Mouse (Mus musculus) forebrain, embryonic 11.5 days (tissue): ENCODE measurements around the gene Ctsl. TPM values are rescaled to one million over a fixed set of nuclear protein-coding genes. Genes with fewer than 3 reads are reported as not detected.

Experiments used
- ATAC-seq: fragments of 200-750 bp; cut with Nextera tagmentation; replicated peaks from 2 replicates; pipeline ENCODE4 v1.8.0; 2017; ENCODE audit warnings: moderate TSS enrichment; ENCODE audit not compliant: low FRiP score
- DNase-seq: peaks from one replicate; pipeline ENCODE4 v3.0.0-alpha.2; 2017; ENCODE audit warnings: low spot score
- H3K27ac ChIP-seq: fragments of 300-500 bp; sonication (generic); 2 replicates; pipeline ENCODE4 v1.5.1; 2014; ENCODE audit warnings: low read depth, low read length
- H3K27me3 ChIP-seq: fragments of 300-500 bp; sonication (generic); 2 replicates; pipeline ENCODE4 v1.6.1; 2014; ENCODE audit warnings: mild to moderate bottlenecking, low read length, mixed read lengths; ENCODE audit not compliant: control insufficient read depth, insufficient read depth
- H3K36me3 ChIP-seq: fragments of 300-500 bp; sonication (generic); 2 replicates; pipeline ENCODE4 v1.6.1; 2014; ENCODE audit warnings: mild to moderate bottlenecking, low read length, moderate library complexity, mixed read lengths; ENCODE audit not compliant: control insufficient read depth, insufficient read depth
- H3K4me1 ChIP-seq: fragments of 300-500 bp; sonication (generic); replicated peaks from 2 replicates; pipeline ENCODE4 v1.6.1; 2014; ENCODE audit warnings: low read length, mixed read lengths; ENCODE audit not compliant: control insufficient read depth, insufficient read depth
- H3K4me2 ChIP-seq: fragments of 300-500 bp; sonication (generic); 2 replicates; pipeline ENCODE4 v1.6.1; 2014; ENCODE audit warnings: low read depth, mild to moderate bottlenecking, low read length, moderate library complexity, mixed read lengths; ENCODE audit not compliant: severe bottlenecking
- H3K4me3 ChIP-seq: fragments of 300-500 bp; sonication (generic); 2 replicates; pipeline ENCODE4 v1.5.1; 2014; ENCODE audit warnings: low read depth, low read length
- H3K9ac ChIP-seq: fragments of 300-500 bp; sonication (generic); 2 replicates; pipeline ENCODE4 v1.6.1; 2014; ENCODE audit warnings: low read length
- H3K9me3 ChIP-seq: fragments of 300-500 bp; sonication (generic); 2 replicates; pipeline ENCODE4 v1.6.1; 2016; ENCODE audit warnings: low read length, mixed read lengths; ENCODE audit not compliant: control insufficient read depth
- WGBS: fragments of 180-500 bp; shearing (Covaris S2); extraction: QIAGEN DNeasy Blood & Tissue Kit; methylation state at CpG from one replicate; pipeline ENCODE4 v1.1.7; 2014; 5-methylcytosine and 5-hydroxymethylcytosine counted together
- polyA plus RNA-seq: library from polyadenylated mRNA; unstranded; fragments of >200 nt; fragmentation: Nextera tagmentation; extraction: Ambion mirVana; gene quantifications from 2 replicates; pipeline ENCODE4 v1.2.1, GENCODE M21; 2014

Ctsl gene
- polyA plus RNA-seq, 1 experiment from 2014 or later: 122 TPM

GRCm38 (mm10) chr13:64403519-64403918, 32.8 kb upstream of the Ctsl start:
- H3K4me1 ChIP-seq: no peaks in the 10 kb centered on the region
- no peaks in the 10 kb centered on the region for H3K9me3 ChIP-seq
- ATAC-seq (no peak), DNase-seq (no peak)
- no peak overlapping the region for H3K27ac ChIP-seq
- H3K36me3 ChIP-seq: no peaks in the 10 kb centered on the region
- no peaks in the 10 kb centered on the region for H3K27me3 ChIP-seq
- H3K4me3 ChIP-seq: no peak overlapping the region
- WGBS: 71% methylated on average over 3 of the region's 3 CpGs
- no peak overlapping the region for H3K4me2 ChIP-seq
- H3K9ac ChIP-seq: no peak overlapping the region

GRCm38 (mm10) chr13:64402951-64403460, 32.3 kb upstream of the Ctsl start:
- Histone ChIP-seq H3K4me2 (no peak overlapping the region), H3K9me3 (no peaks in the 10 kb centered on the region), H3K4me3 (no peak overlapping the region), H3K9ac (no peak overlapping the region), H3K4me1 (no peaks in the 10 kb centered on the region), H3K36me3 (no peaks in the 10 kb centered on the region), H3K27ac (no peak overlapping the region), H3K27me3 (no peaks in the 10 kb centered on the region)
- DNase-seq (no peak), ATAC-seq (no peak)
- 88% methylated on average over 8 of the region's 8 CpGs for WGBS

GRCm38 (mm10) chr13:64402504-64402949, 31.8 kb upstream of the Ctsl start:
- no peaks in the 10 kb centered on the region for H3K27me3 ChIP-seq
- ATAC-seq (no peak), DNase-seq (no peak)
- WGBS: 88% methylated on average over 10 of the region's 10 CpGs
- H3K4me2 ChIP-seq: no peak overlapping the region
- H3K9me3 ChIP-seq: no peaks in the 10 kb centered on the region
- no peak overlapping the region for H3K4me3 ChIP-seq
- H3K27ac ChIP-seq: no peak overlapping the region
- H3K9ac ChIP-seq: no peak overlapping the region
- no peaks in the 10 kb centered on the region for H3K36me3 ChIP-seq
- no peaks in the 10 kb centered on the region for H3K4me1 ChIP-seq

DNA sequence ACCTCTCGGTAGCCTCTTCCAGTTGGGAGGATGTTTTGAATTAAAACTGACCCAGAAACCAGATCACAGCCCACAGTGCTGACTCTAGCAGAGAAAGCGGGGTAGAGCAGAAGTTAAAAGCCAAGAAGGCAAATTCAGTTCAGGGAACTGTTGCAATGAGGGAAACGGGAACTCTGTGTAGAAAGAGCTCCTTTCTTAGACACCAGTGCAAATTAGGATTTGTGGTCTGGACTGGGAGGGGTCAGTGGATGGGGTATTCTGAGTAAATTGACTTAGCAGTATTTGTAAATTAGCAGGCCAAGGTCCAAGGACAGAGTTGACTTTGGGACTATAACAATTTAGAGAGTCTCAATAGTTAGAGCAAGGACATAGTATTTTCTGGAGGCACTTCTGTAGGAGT, 31.3 kb upstream of the Ctsl start:
- no peaks in the 10 kb centered on the region for H3K27me3 ChIP-seq
- no peak overlapping the region for H3K27ac ChIP-seq
- WGBS: 65% methylated on average over 3 of the region's 3 CpGs
- no peak overlapping the region for H3K9ac ChIP-seq
- H3K9me3 ChIP-seq: no peaks in the 10 kb centered on the region
- DNase-seq: no peak
- H3K4me1 ChIP-seq: no peaks in the 10 kb centered on the region
- no peak overlapping the region for H3K4me2 ChIP-seq
- H3K4me3 ChIP-seq: no peak overlapping the region
- no peaks in the 10 kb centered on the region for H3K36me3 ChIP-seq
- no peak for ATAC-seq

DNA sequence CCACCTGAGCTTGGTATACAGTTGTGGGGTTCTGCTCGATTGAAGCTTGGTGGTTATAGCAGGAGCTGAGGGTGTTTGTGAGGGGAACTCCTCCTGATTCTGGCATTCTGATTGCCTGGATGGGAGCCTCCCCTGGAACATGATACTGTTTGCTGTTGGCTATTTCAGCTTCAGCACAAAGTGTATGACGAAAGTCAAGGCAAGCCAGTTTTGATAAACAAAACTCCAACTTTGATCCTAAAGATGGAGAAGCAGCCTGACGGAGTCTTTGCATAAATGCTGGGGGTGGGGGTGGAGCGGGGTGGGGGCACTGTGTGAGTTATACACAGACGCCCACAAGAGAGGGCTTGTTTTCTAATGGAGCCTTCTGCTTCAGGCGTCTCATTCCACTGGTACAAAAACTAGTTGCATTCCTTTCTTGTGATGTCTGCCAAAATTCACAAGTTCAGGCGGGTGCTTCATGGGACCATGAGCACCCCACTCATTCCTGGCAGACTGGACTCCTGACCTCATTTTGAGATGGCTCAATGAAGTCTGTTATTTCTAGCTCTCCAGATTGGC, 30.2 kb upstream of the Ctsl start:
- WGBS: 67% methylated on average over 7 of the region's 7 CpGs
- H3K27ac ChIP-seq: no peak overlapping the region
- no peak for DNase-seq
- no peak for ATAC-seq
- H3K36me3 ChIP-seq: no peaks in the 10 kb centered on the region
- no peak overlapping the region for H3K4me3 ChIP-seq
- no peaks in the 10 kb centered on the region for H3K4me1 ChIP-seq
- H3K9ac ChIP-seq: no peak overlapping the region
- H3K27me3 ChIP-seq: no peaks in the 10 kb centered on the region
- H3K4me2 ChIP-seq: no peak overlapping the region
- no peaks in the 10 kb centered on the region for H3K9me3 ChIP-seq

DNA sequence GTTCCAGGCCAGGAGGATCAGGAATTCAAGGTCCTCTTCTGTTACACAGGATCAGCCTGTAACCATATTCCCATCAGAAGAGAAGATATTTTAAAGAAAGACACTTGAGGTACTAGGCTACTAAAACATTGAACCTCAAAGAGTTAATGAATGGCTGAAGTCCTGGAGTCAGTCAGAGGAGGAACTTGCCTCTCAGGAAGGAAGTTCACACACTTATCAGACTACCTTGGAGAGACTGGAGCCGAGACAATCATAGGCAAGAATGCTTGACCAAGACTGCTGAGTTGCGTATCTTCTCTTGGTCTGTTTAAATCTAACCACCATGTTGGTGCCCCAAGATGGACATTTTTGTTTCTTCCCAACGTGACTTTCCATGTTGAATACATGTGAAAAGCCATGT, 29.2 kb upstream of the Ctsl start:
- Histone ChIP-seq H3K9me3 (no peaks in the 10 kb centered on the region), H3K4me3 (no peak overlapping the region), H3K36me3 (no peaks in the 10 kb centered on the region), H3K27me3 (no peaks in the 10 kb centered on the region), H3K4me1 (no peaks in the 10 kb centered on the region), H3K9ac (no peak overlapping the region), H3K4me2 (no peak overlapping the region), H3K27ac (no peak overlapping the region)
- ATAC-seq (no peak), DNase-seq (no peak)
- 95% methylated on average over 3 of the region's 3 CpGs for WGBS

GRCm38 (mm10) chr13:64398065-64398464, 27.4 kb upstream of the Ctsl start:
- WGBS: 94% methylated on average over 1 of the region's 1 CpGs
- Histone ChIP-seq H3K4me3 (no peak overlapping the region), H3K36me3 (no peaks in the 10 kb centered on the region), H3K9ac (no peak overlapping the region), H3K4me2 (no peak overlapping the region), H3K27me3 (no peaks in the 10 kb centered on the region), H3K9me3 (no peaks in the 10 kb centered on the region), H3K4me1 (no peaks in the 10 kb centered on the region), H3K27ac (no peak overlapping the region)
- ATAC-seq (no peak), DNase-seq (no peak)

- Histone ChIP-seq H3K4me1 (no peaks in the 10 kb centered on the region), H3K36me3 (no peaks in the 10 kb centered on the region), H3K9ac (no peak overlapping the region), H3K27me3 (no peaks in the 10 kb centered on the region), H3K4me2 (no peak overlapping the region), H3K4me3 (no peak overlapping the region), H3K9me3 (no peaks in the 10 kb centered on the region), H3K27ac (no peak overlapping the region)
- 81% methylated on average over 8 of the region's 8 CpGs for WGBS
- ATAC-seq (no peak), DNase-seq (no peak)
These were observed 26.3 kb upstream of the Ctsl start for GRCm38 (mm10) chr13:64396979-64397378.

- 87% methylated on average over 4 of the region's 4 CpGs for WGBS
These were observed 17.7 kb upstream of the Ctsl start for GRCm38 (mm10) chr13:64388415-64388814.

More at GRCm38 (mm10) chr13:64388415-64388814, 17.7 kb upstream of the Ctsl start:
- DNase-seq (no peak), ATAC-seq (no peak)
- no peaks in the 10 kb centered on the region for H3K36me3 ChIP-seq
- no peaks in the 10 kb centered on the region for H3K9me3 ChIP-seq
- no peak overlapping the region for H3K4me3 ChIP-seq
- no peaks in the 10 kb centered on the region for H3K27me3 ChIP-seq
- no peak overlapping the region for H3K9ac ChIP-seq
- no peaks in the 10 kb centered on the region for H3K4me1 ChIP-seq
- H3K27ac ChIP-seq: no peak overlapping the region
- no peak overlapping the region for H3K4me2 ChIP-seq
